Mouse (Mus musculus) ES-E14 (cell line): ENCODE results near the gene H2-T22.
"Not testable (repeated sequence)": the region's sequence is repeated elsewhere in the genome, so short reads cannot be mapped to it uniquely, and the experiment has no call there.

Experiments used
- CHD2 ChIP-seq: IDR thresholded peaks from 2 replicates; pipeline ENCODE4 v1.6.1; 2014; ENCODE audit warnings: mild to moderate bottlenecking, low read depth, low read length, inconsistent platforms
- MAFK ChIP-seq: IDR thresholded peaks from 2 replicates; pipeline ENCODE4 v1.6.1; 2014; ENCODE audit warnings: mild to moderate bottlenecking, low read depth, low read length, inconsistent platforms; ENCODE audit not compliant: insufficient read depth
- ZC3H11A ChIP-seq: IDR thresholded peaks from 2 replicates; pipeline ENCODE4 v1.6.1; 2012; ENCODE audit warnings: low read depth, mild to moderate bottlenecking, inconsistent platforms, low read length, borderline replicate concordance
- ZNF384 ChIP-seq: IDR thresholded peaks from 2 replicates; pipeline ENCODE4 v1.6.1; 2012; ENCODE audit warnings: low read depth, low read length, inconsistent platforms

GRCm38 (mm10) chr17:36058362-36058761 is 15.8 kb upstream of the H2-T22 start, which contains the start of gene Gm11127:
- not testable (repeated sequence) for TF ChIP-seq CHD2, ZNF384, MAFK, ZC3H11A
